Mouse (Mus musculus): ENCODE measurements around the gene Fam71f2.

Fam71f2 gene

GRCm38 (mm10) chr6:29278513-29279267, 703 bp upstream of the Fam71f2 start:
- DNase-seq (ENCODE audit: low read depth, low spot score), result peak; percentile 81

- no peak for DNase-seq (ENCODE audit: low read depth, low spot score)
These were observed 1.3 kb downstream of the Fam71f2 start for GRCm38 (mm10) chr6:29280671-29281070.

GRCm38 (mm10) chr6:29286870-29287269, 7.5 kb downstream of the Fam71f2 start:
- DNase-seq (ENCODE audit: low read depth, low spot score), result no peak

- no peak for DNase-seq (ENCODE audit: low read depth, low spot score)
These were observed 8.1 kb downstream of the Fam71f2 start for GRCm38 (mm10) chr6:29287481-29287880.

- no peak for DNase-seq (ENCODE audit: low read depth, low spot score)
These were observed 8.6 kb downstream of the Fam71f2 start for GRCm38 (mm10) chr6:29287944-29288343.

- peak; percentile 53 for DNase-seq (ENCODE audit: low read depth, low spot score)
These were observed 9.3 kb downstream of the Fam71f2 start for GRCm38 (mm10) chr6:29288651-29289050.

GRCm38 (mm10) chr6:29299112-29299511, 19.7 kb downstream of the Fam71f2 start:
- no peak for DNase-seq (ENCODE audit: low read depth, low spot score)

GRCm38 (mm10) chr6:29303251-29303650, 23.9 kb downstream of the Fam71f2 start:
- no peak for DNase-seq (ENCODE audit: low read depth, low spot score)

- DNase-seq (ENCODE audit: low read depth, low spot score), result no peak
These were observed 24.3 kb downstream of the Fam71f2 start for GRCm38 (mm10) chr6:29303726-29304125.

GRCm38 (mm10) chr6:29305462-29305861, 26.1 kb downstream of the Fam71f2 start:
- DNase-seq (ENCODE audit: low read depth, low spot score), result peak; percentile 62

GRCm38 (mm10) chr6:29308846-29309605, 29.6 kb downstream of the Fam71f2 start:
- DNase-seq (ENCODE audit: low read depth, low spot score), result peak; percentile 51

GRCm38 (mm10) chr6:29313690-29314202, 34.4 kb downstream of the Fam71f2 start:
- DNase-seq (ENCODE audit: low read depth, low spot score), result no peak

- DNase-seq (ENCODE audit: low read depth, low spot score), result peak; percentile 37
These were observed 37.9 kb downstream of the Fam71f2 start for GRCm38 (mm10) chr6:29317286-29317685.

GRCm38 (mm10) chr6:29317941-29318340, 38.5 kb downstream of the Fam71f2 start:
- no peak for DNase-seq (ENCODE audit: low read depth, low spot score)

GRCm38 (mm10) chr6:29318879-29319278, 39.5 kb downstream of the Fam71f2 start, which contains the start of gene Fam71f1:
TSS of gene Fam71f1 (plus strand) at chr6:29319140.
- DNase-seq (ENCODE audit: low read depth, low spot score), result no peak

GRCm38 (mm10) chr6:29321586-29321985, 42.2 kb downstream of the Fam71f2 start:
- DNase-seq (ENCODE audit: low read depth, low spot score), result peak; percentile 5

- no peak for DNase-seq (ENCODE audit: low read depth, low spot score)
These were observed 42.8 kb downstream of the Fam71f2 start for GRCm38 (mm10) chr6:29322147-29322546.

GRCm38 (mm10) chr6:29322735-29323134, 43.3 kb downstream of the Fam71f2 start:
- no peak for DNase-seq (ENCODE audit: low read depth, low spot score)

GRCm38 (mm10) chr6:29326961-29327360, 47.6 kb downstream of the Fam71f2 start:
- DNase-seq (ENCODE audit: low read depth, low spot score), result no peak

GRCm38 (mm10) chr6:29329514-29329913, 50.1 kb downstream of the Fam71f2 start:
- DNase-seq (ENCODE audit: low read depth, low spot score), result no peak

Measured in ZHBTc4 (cell line).